Mouse (Mus musculus): ENCODE data around the gene Smbd1. TPM values are rescaled to one million over a fixed set of nuclear protein-coding genes. Genes with fewer than 3 reads are reported as not detected.

Gene Smbd1
- not detected in 2 replicates for polyA plus RNA-seq (2016; fragmentation: Nextera tagmentation; extraction: Ambion mirVana)

- no peak within 1 kb of the TSS for H3K9ac ChIP-seq
These were observed at the start of gene Smbd1 for GRCm38 (mm10) chr16:32810321-32810720. TSS of gene Smbd1 (minus strand) at chr16:32810477.

GRCm38 (mm10) chr16:32858771-32859636, 48.7 kb upstream of the Smbd1 start:
- H3K27ac ChIP-seq: 0 out of 2 replicates have a peak overlapping the region, but pooled peaks have one; percentile 8
- no peak for ATAC-seq (ENCODE audit: insufficient number of reproducible peaks, insufficient read depth, low FRiP score, low TSS enrichment)
- no peaks in the 10 kb centered on the region for H3K9me3 ChIP-seq
- H3K4me2 ChIP-seq (replicated peaks): no peak overlapping the region
- H3K4me1 ChIP-seq: no peaks in the 10 kb centered on the region
- H3K27me3 ChIP-seq: no peaks in the 10 kb centered on the region
- no peak overlapping the region for H3K9ac ChIP-seq
- 78% methylated on average over 12 of the region's 12 CpGs for WGBS
- peaks cover 6% of the 10 kb centered on the region for H3K36me3 ChIP-seq
- no peak overlapping the region for H3K4me3 ChIP-seq

More at GRCm38 (mm10) chr16:32810321-32810720, at the start of gene Smbd1:
- H3K9me3 ChIP-seq: no peaks in the 10 kb centered on the region
- no peaks in the 10 kb centered on the region for H3K36me3 ChIP-seq
- 89% methylated on average over 4 of the region's 4 CpGs for WGBS
- H3K27ac ChIP-seq: no peak within 1 kb of the TSS
- no peak within 1 kb of the TSS for H3K4me2 ChIP-seq (replicated peaks)
- no peaks in the 10 kb centered on the region; the same call in 1 of the 2 replicates for H3K27me3 ChIP-seq
- H3K4me1 ChIP-seq: peaks cover 13% of the 10 kb centered on the region; the same call in 1 of the 2 replicates
- no peak within 1 kb of the TSS for H3K4me3 ChIP-seq
- ATAC-seq (ENCODE audit: insufficient number of reproducible peaks, insufficient read depth, low FRiP score, low TSS enrichment): no peak

- no peaks in the 10 kb centered on the region for H3K9me3 ChIP-seq
- 84% methylated on average over 4 of the region's 4 CpGs for WGBS
- no peaks in the 10 kb centered on the region for H3K4me1 ChIP-seq
- 0 out of 2 replicates have a peak overlapping the region, but pooled peaks have one; percentile 8 for H3K27ac ChIP-seq
- no peaks in the 10 kb centered on the region for H3K27me3 ChIP-seq
- H3K36me3 ChIP-seq: peaks cover 8% of the 10 kb centered on the region
- ATAC-seq (ENCODE audit: insufficient number of reproducible peaks, insufficient read depth, low FRiP score, low TSS enrichment): no peak
- no peak overlapping the region for H3K9ac ChIP-seq
- H3K4me3 ChIP-seq: no peak overlapping the region
- H3K4me2 ChIP-seq (replicated peaks): no peak overlapping the region
These were observed 48.1 kb upstream of the Smbd1 start for GRCm38 (mm10) chr16:32858356-32858755.

GRCm38 (mm10) chr16:32856751-32857150, 46.5 kb upstream of the Smbd1 start:
- no peak for ATAC-seq (ENCODE audit: insufficient number of reproducible peaks, insufficient read depth, low FRiP score, low TSS enrichment)
- H3K4me2 ChIP-seq (replicated peaks): no peak overlapping the region
- 83% methylated on average over 3 of the region's 3 CpGs for WGBS
- no peak overlapping the region for H3K9ac ChIP-seq
- peaks cover 12% of the 10 kb centered on the region for H3K36me3 ChIP-seq
- no peaks in the 10 kb centered on the region for H3K4me1 ChIP-seq
- H3K27ac ChIP-seq: no peak overlapping the region
- no peak overlapping the region for H3K4me3 ChIP-seq
- H3K9me3 ChIP-seq: no peaks in the 10 kb centered on the region
- H3K27me3 ChIP-seq: no peaks in the 10 kb centered on the region

- H3K4me2 ChIP-seq (replicated peaks): no peak overlapping the region
- no peak overlapping the region for H3K4me3 ChIP-seq
- 83% methylated on average over 2 of the region's 2 CpGs for WGBS
- H3K9ac ChIP-seq: no peak overlapping the region
- H3K4me1 ChIP-seq: no peaks in the 10 kb centered on the region
- H3K9me3 ChIP-seq: no peaks in the 10 kb centered on the region
- no peak for ATAC-seq (ENCODE audit: insufficient number of reproducible peaks, insufficient read depth, low FRiP score, low TSS enrichment)
- peaks cover 16% of the 10 kb centered on the region for H3K36me3 ChIP-seq
- no peaks in the 10 kb centered on the region for H3K27me3 ChIP-seq
- H3K27ac ChIP-seq: no peak overlapping the region
These were observed 43.8 kb upstream of the Smbd1 start for GRCm38 (mm10) chr16:32854050-32854571.

GRCm38 (mm10) chr16:32853492-32854049, 43.3 kb upstream of the Smbd1 start:
- Histone ChIP-seq H3K36me3 (peaks cover 21% of the 10 kb centered on the region), H3K9ac (no peak overlapping the region), H3K27ac (no peak overlapping the region), H3K27me3 (no peaks in the 10 kb centered on the region), H3K4me1 (no peaks in the 10 kb centered on the region), H3K9me3 (no peaks in the 10 kb centered on the region), H3K4me3 (no peak overlapping the region), H3K4me2 (replicated peaks) (no peak overlapping the region)
- WGBS: 65% methylated on average over 13 of the region's 13 CpGs
- no peak for ATAC-seq (ENCODE audit: insufficient number of reproducible peaks, insufficient read depth, low FRiP score, low TSS enrichment)

- Histone ChIP-seq H3K4me3 (no peak overlapping the region), H3K36me3 (peaks cover 56% of the 10 kb centered on the region), H3K27me3 (no peaks in the 10 kb centered on the region), H3K9ac (no peak overlapping the region), H3K27ac (no peak overlapping the region), H3K4me2 (replicated peaks) (no peak overlapping the region), H3K9me3 (no peaks in the 10 kb centered on the region), H3K4me1 (no peaks in the 10 kb centered on the region)
- 91% methylated on average over 11 of the region's 11 CpGs for WGBS
- no peak for ATAC-seq (ENCODE audit: insufficient number of reproducible peaks, insufficient read depth, low FRiP score, low TSS enrichment)
These were observed 39.0 kb upstream of the Smbd1 start for GRCm38 (mm10) chr16:32849042-32849830.

- Histone ChIP-seq H3K27ac (no peak overlapping the region), H3K4me2 (replicated peaks) (no peak overlapping the region)
- WGBS: 89% methylated on average over 11 of the region's 11 CpGs
These were observed 36.8 kb upstream of the Smbd1 start for GRCm38 (mm10) chr16:32847103-32847502.

GRCm38 (mm10) chr16:32831501-32831900, 21.2 kb upstream of the Smbd1 start:
- Histone ChIP-seq H3K4me2 (replicated peaks) (no peak overlapping the region), H3K9me3 (no peaks in the 10 kb centered on the region), H3K36me3 (peaks cover 34% of the 10 kb centered on the region), H3K4me1 (no peaks in the 10 kb centered on the region), H3K27me3 (no peaks in the 10 kb centered on the region), H3K9ac (no peak overlapping the region), H3K4me3 (no peak overlapping the region), H3K27ac (no peak overlapping the region)
- 85% methylated on average over 4 of the region's 4 CpGs for WGBS
- no peak for ATAC-seq (ENCODE audit: insufficient number of reproducible peaks, insufficient read depth, low FRiP score, low TSS enrichment)

More at GRCm38 (mm10) chr16:32847103-32847502, 36.8 kb upstream of the Smbd1 start:
- H3K4me3 ChIP-seq: no peak overlapping the region
- no peak for ATAC-seq (ENCODE audit: insufficient number of reproducible peaks, insufficient read depth, low FRiP score, low TSS enrichment)
- H3K9me3 ChIP-seq: no peaks in the 10 kb centered on the region
- no peaks in the 10 kb centered on the region for H3K27me3 ChIP-seq
- no peak overlapping the region for H3K9ac ChIP-seq
- no peaks in the 10 kb centered on the region for H3K4me1 ChIP-seq
- peaks cover 66% of the 10 kb centered on the region for H3K36me3 ChIP-seq

- H3K4me2 ChIP-seq (replicated peaks): no peak overlapping the region
- H3K4me3 ChIP-seq: no peak overlapping the region
- H3K9me3 ChIP-seq: no peaks in the 10 kb centered on the region
- peaks cover 44% of the 10 kb centered on the region for H3K36me3 ChIP-seq
- WGBS: 88% methylated on average over 11 of the region's 11 CpGs
- H3K4me1 ChIP-seq: no peaks in the 10 kb centered on the region
- H3K9ac ChIP-seq: no peak overlapping the region
- H3K27me3 ChIP-seq: no peaks in the 10 kb centered on the region
- no peak overlapping the region for H3K27ac ChIP-seq
- ATAC-seq (ENCODE audit: insufficient number of reproducible peaks, insufficient read depth, low FRiP score, low TSS enrichment): no peak
These were observed 18.8 kb upstream of the Smbd1 start for GRCm38 (mm10) chr16:32829104-32829503.

- ATAC-seq (ENCODE audit: insufficient number of reproducible peaks, insufficient read depth, low FRiP score, low TSS enrichment): no peak
- Histone ChIP-seq H3K4me2 (replicated peaks) (no peak overlapping the region), H3K9ac (no peak overlapping the region), H3K9me3 (no peaks in the 10 kb centered on the region), H3K27ac (no peak overlapping the region), H3K4me3 (no peak overlapping the region), H3K27me3 (no peaks in the 10 kb centered on the region), H3K36me3 (peaks cover 63% of the 10 kb centered on the region), H3K4me1 (no peaks in the 10 kb centered on the region)
- 94% methylated on average over 11 of the region's 11 CpGs for WGBS
These were observed 16.2 kb upstream of the Smbd1 start for GRCm38 (mm10) chr16:32826521-32826920.
